Mouse (Mus musculus) retina, adult 2 months (tissue): ENCODE measurements around the gene Eif4e1b.
"Not testable (repeated sequence)": the region's sequence is repeated elsewhere in the genome, so short reads cannot be mapped to it uniquely, and the experiment has no call there.

Source experiments
- DNase-seq: peaks from one replicate; pipeline ENCODE4 v3.0.0-alpha.2; 2012; ENCODE audit warnings: low read depth, low spot score

The Eif4e1b gene

DNA sequence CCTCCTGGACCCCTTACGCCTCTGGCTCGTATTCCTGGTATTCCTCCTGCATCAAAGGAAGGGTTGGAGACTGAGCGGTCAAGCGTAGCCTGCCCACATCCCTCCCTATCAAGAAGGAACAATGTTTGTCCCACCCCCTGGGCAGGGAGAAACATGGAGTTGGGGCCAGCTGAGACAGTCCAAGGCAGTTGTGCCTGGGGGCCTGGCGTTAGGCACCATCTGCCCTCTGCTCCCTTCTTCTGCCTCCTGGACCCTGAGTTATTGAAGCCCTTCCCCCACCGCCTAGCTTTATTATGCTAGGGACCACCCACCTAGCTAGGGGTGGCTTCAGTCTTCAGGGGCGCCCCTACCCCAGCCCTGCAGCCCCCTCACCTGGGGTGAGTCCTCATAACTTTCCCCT lies 24.3 kb upstream of the Eif4e1b start:
- no peak for DNase-seq

DNA sequence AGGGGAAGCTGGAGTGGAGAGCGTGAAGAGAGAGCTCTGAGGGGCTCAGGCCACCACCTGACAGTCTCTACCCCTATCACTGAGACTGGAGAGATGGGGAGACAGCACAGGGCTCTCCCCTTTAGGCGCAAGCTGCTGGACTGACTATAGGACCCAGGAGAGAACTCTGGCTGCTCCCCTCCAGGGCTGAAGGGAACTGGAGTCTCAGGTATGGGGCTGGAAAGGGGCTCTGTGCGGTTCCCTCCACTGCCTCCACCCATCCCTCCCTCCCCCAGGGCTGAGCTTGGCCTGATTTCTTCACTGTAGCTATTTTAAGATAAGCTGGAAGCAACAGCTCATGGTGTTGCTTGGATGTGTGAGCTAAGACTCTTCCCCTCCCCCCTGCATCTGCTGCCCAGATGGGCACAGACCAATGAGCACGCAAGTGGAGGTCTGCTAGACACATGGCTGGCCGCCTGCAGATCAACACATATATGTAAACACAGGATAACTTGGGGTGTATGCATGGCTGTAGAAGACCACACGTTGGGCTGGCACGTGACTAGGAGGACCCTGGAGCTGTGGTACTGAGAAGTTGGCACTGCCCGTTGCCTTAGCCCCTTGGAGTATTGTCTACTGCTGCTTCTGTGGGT lies 23.5 kb upstream of the Eif4e1b start:
- peak; percentile 87 for DNase-seq

DNA sequence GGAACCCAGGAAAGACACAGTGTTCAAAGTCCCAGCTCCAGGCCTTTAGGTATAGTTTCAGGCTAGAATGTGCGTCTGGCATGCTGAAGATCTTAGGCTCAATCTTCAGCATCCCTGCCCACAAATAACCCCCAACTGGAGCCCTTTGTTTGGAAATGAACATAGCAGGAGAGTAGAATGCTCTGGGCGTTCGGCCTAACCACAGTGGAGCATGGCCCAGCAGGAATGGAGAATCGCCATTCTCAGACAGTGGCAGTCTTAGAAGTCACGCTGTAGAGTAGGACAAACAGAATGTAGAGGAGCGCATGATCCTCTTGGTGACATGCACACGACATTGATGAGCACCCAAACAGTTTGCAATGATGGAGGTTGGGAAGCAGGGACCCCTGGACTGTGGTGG lies 22.9 kb upstream of the Eif4e1b start:
- no peak for DNase-seq

DNA sequence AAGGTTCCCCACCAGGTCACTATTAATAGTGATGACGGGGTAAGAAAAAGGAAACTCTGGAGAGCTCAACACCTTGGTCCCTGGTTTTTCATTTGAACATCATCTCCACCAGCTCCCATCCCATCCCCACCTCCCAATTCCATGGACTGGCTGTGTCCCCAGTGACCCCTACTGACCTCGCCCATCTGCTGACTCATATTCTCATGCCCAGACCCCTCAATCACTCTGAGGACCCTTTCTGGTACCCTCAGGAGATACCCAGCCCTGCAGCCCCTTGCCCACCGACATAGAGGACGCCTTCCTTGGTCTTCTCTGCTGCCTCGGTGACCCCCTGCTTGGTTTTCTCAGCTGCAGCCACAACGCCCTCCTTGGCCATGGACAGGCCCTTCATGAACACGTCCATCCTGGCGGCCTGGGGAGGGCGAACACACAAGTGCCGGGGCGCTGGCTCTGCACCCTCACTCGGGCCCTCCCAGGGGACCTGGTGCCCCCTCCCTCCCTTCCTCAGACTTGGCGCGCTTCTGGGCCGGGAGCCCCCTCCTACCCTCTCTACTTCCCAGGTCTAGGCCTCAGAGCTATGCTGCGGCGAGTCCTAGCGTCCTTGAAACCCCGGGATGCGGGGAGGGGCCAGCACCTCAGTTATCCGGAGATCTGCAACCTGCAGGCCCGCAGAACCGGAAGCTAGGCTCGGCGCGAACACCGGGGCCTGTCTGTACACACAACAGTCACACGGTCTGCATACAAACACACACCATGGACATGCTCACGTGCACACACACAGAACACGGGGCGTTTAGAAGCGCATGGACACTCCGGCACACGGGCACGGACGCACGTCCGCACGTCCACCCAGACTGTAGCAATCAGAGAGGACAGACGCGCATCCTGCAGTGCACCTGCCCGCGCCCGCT lies 18.3 kb upstream of the Eif4e1b start:
- no peak for DNase-seq

DNA sequence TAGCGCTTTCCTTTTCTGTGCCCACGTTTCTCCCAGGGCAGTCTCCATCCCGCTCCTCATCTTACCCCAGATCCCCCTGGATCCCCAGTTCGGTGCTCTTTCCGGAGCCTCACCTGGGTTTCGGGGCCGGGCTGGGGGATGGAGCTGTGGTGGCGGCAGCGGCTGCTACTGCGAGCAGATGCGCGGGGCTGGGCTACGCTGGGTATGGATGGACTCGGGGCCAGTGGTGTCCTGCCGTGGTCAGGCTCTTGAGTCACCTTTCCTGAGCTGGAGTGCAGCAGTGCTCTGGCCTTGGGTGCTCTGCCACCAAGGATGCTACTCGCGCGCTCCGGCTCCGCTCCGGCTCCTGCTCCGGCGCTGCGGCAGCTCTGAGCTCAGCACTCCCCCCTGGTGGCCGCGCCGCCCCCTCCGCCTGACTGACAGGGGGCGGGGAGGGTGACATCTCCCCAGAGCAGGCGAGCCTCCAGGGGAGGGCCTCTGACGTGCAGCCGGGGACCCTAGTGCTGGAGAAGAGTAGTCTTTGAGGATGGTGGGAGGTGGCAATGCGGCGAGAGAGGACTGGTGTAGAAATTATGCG lies 17.5 kb upstream of the Eif4e1b start, which contains the start of gene Sncb:
Gene Sncb, minus strand, starts transcription at position 404 of the 577 bp plus-strand sequence.
- no peak for DNase-seq

DNA sequence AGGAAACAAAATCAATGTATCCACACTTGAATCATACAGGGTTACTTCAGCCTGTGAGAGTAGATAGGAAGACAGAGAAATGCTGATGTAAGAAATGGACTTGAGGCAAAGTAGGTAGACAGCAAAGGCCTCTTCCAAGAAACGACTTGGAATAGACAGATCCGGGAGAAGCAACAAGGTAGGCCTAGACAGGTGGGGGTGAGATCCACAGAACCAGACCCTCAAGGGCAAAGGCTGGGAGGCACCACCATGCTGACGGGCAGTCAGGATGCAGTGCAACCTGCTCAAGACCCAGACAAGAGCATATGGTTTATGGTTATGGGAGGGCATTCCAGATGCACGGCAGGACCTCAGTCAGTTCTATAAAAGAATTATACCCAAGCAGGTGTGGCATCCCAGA lies 16.8 kb upstream of the Eif4e1b start:
- DNase-seq = no peak

DNA sequence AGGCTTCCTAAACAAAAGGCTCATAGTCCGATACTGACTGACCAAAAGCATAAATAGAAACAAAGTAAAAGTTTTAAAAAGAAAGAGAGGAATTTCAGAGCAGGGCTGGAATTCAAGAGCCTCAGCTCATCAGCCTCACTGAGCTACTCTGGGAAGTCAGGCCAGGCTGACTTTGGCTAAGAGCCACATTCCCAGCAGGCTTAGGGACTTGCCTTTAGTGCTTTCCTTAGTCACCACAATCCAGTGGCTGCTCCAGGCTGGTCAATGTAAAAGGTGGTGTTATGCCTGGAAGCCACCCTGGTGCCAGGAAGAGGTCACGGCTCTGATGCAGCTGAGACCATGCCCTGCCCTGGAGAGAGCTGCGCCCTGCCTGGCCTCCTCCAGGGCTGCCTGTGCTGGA lies 3.2 kb upstream of the Eif4e1b start:
- no peak for DNase-seq

DNA sequence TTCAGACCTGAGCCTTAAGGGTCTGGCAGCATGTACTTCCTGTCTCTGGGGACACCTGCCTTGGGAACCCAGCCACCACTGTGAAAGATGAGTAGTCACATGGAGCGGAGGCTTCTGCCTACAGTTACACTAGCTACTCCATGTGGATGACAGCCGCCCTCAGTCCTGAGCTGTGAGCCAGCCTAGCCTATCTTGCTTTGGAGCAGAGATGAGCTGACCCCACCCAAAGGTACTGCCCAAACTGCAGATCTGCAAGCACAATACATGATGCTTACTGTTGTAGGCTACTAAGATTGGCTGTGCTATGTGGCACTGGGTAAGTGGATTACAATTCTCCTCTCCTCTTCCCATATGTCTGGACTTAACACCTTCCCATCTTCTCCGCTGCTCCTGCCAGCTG lies 2.7 kb upstream of the Eif4e1b start:
- DNase-seq = no peak

DNA sequence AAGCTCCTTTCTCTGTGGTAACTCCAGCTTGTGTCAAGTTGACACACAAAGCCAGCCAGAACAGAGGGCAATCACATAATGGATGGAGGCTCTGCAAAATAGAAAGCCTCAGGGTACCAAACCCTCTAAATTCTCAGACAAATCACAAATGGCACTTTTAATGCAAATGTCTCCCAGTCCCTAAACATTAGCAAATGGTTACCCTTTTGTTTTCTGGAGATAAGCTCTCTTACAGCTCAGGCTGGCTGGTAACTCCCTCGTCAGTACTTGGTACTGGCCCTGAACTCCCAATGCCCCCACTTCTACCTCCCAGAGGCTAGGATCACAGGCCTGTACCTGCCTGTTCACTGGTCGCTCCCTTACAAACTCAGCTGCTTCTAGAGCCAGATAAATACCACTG lies 563 bp upstream of the Eif4e1b start:
- DNase-seq = no peak

DNA sequence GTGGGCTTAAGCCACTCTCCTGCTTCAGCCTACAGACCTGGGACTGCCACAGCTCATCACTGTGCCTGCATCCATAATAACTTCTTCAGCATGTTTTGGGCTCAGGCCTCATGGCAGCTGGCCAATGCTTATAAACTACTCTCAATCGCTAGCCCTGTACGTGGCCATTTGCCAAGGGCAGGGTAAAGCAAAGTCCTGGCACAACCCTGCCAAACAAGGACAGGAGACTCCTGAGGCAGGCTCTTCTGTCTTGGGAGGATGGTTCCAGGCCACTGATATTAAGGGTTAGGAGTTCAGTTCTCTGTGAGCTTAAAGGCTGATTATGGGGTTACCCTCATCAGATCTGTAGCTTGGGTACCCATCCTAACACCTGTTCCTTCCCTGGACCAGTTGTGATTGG lies 3.8 kb downstream of the Eif4e1b start:
- DNase-seq = not testable (repeated sequence)

DNA sequence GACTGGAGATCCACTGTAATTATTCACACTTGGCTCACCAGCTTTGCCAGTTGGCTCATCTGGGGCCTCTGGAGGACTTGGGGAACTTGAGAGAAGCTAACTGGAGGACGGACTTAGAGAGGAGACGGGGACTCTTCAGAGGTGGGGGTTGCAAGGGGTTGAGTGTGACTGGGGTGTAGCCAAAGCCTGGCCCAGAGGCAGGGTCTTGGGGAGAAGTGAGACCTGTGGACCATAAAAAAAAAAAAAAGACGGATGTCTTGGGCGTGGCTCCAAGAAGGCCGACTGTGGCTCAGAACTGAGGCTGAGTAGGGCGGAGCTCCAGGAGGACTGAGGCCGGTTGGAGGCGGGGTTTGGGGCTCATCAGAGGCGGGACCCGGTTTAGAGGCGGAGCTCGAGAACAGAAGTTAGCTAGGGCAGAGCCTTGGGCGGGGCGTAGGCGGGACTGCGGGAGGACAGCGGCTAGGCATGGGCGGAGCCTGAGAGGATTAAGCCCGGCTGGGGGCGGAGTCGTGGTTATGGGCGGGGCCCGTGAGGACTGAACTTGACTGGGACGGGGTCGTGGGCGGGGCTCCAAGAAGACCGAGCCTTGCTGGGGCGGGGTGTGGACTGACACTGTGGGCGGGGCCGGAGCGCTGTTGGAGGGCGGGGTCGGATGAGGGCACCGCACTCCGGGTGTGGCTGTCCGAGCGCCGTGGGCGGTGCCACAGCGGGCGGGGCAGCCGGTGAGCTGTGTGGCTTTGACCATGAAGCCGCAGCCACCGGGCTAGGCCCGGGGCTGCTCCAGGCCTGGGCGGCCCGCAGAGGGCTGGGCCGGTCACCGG lies 5.2 kb downstream of the Eif4e1b start, which contains the start of gene Tspan17:
Gene Tspan17, plus strand, starts transcription at position 638 of the 821 bp plus-strand sequence.
- peak; percentile 95 for DNase-seq

DNA sequence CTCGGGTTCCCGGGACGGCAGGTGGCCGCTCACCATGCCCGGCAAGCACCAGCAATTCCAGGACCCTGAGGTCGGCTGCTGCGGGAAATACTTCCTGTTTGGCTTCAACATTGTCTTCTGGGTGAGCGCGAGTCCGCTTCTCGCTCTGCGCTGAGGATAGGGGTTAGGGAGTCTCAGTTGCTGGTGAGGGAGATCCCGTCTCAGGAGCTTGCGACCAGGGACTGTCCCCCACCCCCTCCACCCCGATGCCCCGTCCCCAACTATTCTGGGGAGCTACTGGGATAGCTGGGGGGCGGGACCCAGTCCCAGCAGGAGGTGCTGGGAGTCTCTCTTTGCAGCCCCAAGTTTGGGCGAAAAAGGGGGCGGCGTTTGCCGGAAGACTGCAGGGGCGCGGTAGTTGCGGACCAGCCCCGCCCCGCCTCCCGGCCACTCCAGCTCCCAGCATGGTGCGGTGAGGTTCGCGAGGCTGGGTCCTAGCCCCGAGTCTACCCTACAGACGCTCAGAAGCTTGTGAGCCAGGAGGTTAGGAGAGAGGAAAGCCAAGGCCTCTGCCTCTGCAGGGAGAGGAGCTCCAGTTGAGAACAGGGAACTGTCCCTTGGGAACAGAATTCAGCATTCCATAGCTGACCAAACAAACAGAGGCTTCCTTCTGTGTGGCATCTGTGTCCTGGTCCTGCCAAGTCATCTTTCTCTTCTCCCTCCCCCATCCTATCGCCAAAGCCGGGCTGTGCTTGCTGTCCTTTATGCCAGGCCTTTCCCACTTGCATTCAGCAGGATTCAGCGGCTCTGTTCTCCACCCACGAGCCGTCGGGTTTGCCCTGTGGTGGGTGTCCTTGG lies 6.0 kb downstream of the Eif4e1b start:
- no peak for DNase-seq

DNA sequence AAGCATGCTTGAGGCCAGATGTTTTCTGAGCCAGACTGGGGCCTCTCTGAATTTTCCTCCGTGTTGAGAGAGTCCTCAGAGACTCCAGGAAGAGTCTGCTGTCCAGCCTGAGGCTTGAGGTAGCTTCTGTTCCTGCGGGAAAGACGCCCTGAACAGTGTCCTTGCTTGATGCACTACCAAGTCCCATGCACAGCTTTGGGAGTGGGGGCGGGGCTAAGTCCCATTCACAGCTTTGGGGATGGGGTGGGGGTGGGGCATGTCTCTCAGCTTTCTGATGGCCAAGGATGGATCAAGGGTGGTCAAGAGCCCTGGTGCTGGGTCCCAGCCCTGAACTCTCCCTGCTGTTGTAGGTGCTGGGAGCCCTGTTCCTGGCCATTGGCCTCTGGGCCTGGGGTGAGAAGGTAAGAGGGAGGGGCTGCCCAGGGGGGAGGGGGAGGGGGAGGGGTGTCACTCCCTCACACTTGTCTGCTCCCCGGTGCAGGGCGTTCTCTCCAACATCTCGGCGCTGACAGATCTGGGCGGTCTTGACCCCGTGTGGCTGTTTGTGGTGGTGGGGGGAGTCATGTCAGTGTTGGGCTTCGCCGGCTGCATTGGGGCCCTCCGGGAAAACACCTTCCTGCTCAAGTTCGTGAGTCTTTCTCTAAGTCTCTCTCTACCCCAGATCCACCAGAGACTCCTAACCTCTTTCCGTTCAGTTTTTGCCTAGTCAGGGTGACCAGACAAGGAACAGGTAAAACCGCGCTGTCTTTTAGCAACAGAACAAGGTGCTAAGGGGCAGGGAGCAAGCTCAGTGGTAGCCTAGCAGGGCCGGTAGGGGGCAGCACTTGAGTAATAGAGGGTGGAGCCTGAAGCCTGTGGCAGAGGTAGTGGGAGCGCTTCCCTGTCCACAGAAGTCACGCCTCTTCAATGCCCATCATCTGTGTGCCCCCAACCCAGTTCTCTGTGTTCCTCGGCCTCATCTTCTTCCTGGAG lies 8.7 kb downstream of the Eif4e1b start:
- no peak for DNase-seq

DNA sequence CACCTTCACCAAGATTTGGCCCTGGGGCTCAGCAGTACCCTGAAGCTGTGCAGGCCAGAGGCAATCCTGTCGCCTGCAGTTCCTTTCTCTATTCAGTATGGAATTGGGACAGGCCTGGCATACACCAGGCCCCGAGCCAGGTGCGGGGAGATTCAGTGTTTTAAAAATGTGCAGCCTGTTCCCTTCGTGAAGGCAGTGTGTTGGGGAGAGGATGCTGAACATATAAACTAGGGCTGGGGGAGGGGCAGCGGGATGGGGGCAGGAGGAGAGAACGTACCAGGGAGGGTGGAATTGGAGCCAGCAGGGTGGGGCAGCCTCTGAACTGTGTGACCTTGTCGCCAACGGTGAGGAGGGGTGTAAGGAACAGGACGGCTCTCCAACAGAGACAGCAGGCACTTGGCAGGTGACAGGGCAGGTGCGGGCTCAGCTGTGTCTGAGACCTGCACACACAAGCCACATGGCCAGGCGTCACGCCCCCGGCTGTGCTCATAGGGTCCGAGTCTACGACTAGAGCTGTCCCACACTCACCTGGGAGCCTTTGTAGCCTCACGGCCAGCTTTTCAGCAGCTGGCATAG lies 10.3 kb downstream of the Eif4e1b start:
- no peak for DNase-seq

DNA sequence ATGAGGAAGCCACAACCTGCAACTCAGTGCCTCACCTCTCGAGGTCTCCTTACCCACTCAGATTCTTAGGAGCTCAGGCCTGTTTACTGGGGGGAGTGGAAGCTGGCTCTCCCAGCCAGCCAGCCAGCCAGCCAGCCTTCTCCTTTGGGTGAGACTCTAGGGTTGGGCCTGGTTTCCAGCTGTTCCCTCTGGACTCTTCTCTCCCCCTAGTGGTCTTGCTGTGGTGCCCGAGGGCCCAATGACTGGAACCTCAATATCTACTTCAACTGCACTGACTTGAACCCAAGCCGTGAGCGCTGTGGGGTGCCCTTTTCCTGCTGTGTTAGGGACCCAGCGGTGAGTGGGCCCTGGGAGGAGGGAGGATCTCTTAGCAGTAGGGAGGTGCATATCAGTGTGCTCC lies 11.0 kb downstream of the Eif4e1b start:
- no peak for DNase-seq

DNA sequence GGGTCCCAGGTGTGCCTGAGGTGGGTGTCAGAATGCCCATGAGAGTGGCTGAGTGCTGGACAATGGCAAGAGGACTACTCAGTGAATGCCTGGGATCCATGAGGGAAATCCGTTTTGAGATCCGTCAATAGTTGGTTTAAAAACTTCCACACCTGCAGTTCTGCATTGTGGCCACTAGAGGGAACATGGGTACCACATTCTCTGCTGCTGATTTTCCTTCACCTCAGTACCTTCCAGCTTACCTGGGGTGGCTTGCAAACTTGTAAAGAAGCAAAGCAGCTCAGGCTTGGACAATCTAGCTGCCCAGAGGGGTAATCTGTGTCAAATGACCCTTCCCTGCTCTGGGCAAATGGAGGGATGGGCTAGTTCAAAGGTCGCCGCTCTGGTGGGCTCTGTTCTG lies 13.6 kb downstream of the Eif4e1b start:
- DNase-seq = no peak

DNA sequence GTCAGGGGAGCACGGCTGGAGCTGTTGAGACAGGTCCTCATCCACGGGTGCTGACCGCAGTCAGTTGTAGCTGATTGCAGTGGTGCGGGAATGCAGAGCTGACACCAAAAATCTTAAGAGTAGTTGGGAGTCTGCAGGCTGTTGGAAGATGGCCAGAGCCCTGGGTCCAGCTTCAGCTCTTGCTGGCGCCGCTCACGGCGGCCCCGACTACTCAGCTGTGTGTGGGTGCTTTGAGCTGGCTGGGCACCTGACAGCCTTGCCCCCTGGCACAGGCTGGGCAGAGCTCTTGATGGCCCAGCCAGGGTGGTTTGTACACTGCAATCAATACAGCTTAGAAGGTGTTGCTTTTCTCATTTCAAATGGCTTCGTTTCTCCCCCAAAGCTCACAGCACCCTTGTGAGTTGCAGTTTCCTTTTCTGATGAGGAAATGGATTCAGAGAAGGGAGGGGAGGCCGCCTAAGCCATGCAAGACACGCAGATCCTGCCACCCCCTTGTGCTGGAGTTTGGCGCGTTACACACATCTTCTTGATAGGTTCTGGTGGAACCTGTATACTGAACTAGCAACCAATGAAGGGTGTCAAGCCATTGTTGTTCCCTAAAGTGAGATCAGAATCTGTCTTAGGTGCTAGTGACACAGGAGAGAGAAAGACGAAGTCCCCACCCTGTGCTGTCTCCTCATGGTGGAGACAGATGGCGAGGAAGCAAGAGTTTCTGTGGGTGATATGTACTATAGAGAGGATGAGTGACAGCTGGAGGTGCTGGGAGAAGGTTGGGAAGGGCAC lies 14.3 kb downstream of the Eif4e1b start:
- no peak for DNase-seq

DNA sequence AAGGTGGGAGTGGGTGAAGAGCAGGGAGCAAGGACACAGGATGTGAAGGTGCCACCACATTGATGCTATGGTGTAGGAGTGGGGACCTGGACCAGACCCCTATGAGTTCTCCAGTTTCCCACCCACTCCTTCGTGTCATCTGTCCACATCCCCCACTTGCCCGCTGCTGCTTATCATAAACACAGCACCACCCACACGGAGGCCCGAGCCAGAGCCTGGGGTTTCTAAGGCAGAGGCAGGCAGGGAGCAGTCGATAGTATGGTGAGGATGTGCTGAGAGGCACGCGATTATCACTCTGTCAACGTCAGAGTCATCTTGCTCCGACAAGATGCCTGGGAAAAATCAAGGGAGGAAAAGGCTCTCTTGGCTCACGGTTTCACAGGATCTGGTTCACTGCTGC lies 14.9 kb downstream of the Eif4e1b start:
- DNase-seq = no peak

DNA sequence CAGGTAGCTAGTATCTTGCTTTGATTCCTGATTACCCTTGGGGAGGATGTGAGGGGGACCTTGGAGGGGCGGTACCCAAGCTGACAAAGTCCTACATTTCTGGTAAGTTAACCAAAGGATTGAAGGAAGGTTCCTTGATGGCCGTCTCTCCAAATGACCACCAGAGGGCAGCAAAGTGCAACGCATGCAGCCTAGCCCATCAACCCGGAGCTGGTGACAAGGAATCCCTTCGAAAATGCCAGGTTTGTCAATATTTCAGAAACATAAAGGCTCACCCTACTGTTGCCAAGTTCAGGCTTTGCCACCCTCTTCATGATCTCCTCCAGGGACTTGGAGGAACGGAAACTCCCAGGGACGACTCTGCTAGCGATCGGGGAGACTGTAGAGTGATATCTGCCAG lies 15.9 kb downstream of the Eif4e1b start:
- peak; percentile 67 for DNase-seq
